Mouse (Mus musculus): ENCODE data around the gene Abcd3. TPM values are rescaled to one million over a fixed set of nuclear protein-coding genes. Genes with fewer than 3 reads are reported as not detected.

Gene Abcd3
- total RNA-seq, 1 experiment = 21.6 TPM

DNA sequence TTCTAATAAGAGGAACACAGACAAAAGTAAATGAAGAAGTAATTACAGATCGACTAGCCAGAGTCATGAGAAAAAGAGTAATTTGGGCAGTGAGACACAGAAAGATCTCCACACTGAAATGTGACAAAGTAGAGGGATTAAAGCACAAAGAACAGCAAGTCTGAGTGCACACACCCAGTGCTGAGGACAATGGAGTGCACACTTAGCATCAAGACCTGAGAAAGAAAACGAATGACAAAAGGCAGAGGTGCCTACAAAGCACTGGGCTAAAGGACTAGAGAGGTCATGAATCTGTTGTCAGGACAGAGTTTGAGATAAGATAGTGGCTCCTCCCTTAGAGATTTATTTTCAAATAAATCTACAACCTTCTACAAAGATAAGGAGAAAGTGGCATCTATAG, 20.9 kb downstream of the Abcd3 start:
- TF ChIP-seq ZNF384 (IDR thresholded peaks at IDR 0.05; ENCODE audit: low read depth, low read length) = no peak
- TF ChIP-seq ZC3H11A (IDR thresholded peaks at IDR 0.05; ENCODE audit: borderline replicate concordance, low read depth, low read length) = no peak
- TF ChIP-seq MAFK (IDR thresholded peaks at IDR 0.05; ENCODE audit: insufficient read depth, low read depth, low read length) = no peak
- TF ChIP-seq HCFC1 (IDR thresholded peaks at IDR 0.05; ENCODE audit: borderline replicate concordance, insufficient read depth, low read length) = no peak
- no peak for TF ChIP-seq CHD2 (IDR thresholded peaks at IDR 0.05; ENCODE audit: low read depth, low read length)
- Histone ChIP-seq H3K4me3 (ENCODE audit: insufficient read depth in 1 of 2, low read depth in 1 of 2, low read length in 2 of 2, poor library complexity in 1 of 2, severe bottlenecking in 1 of 2) (no peak overlapping the region), H3K9ac (ENCODE audit: insufficient read depth, low read depth, low read length, poor library complexity, severe bottlenecking) (no peak overlapping the region), H3K36me3 (ENCODE audit: control insufficient read depth, insufficient read depth, low read length, poor library complexity, severe bottlenecking) (no peaks in the 10 kb centered on the region; the same call in 1 of the 2 replicates), H3K9me3 (ENCODE audit: control insufficient read depth, insufficient read depth, low read depth, low read length) (no peaks in the 10 kb centered on the region), H3K27ac (ENCODE audit: insufficient read depth, low read depth, low read length, poor library complexity, severe bottlenecking) (no peak overlapping the region; the same call in 1 of the 2 replicates), H3K4me1 (ENCODE audit: control insufficient read depth in 2 of 2, insufficient read depth in 2 of 2, low read length in 2 of 2, poor library complexity in 1 of 2) (peaks cover 6 to 17% of the 10 kb centered on the region in 2 experiments; a peak in 2 of 4 replicates)
- in situ Hi-C loops (cut with MboI; ENCODE audit: low sequenced_read_pairs in 2 of 2, unreplicated experiment in 2 of 2) = no loop called here
- peak; percentile 56 for DNase-seq (ENCODE audit: low read depth, low spot score)

DNA sequence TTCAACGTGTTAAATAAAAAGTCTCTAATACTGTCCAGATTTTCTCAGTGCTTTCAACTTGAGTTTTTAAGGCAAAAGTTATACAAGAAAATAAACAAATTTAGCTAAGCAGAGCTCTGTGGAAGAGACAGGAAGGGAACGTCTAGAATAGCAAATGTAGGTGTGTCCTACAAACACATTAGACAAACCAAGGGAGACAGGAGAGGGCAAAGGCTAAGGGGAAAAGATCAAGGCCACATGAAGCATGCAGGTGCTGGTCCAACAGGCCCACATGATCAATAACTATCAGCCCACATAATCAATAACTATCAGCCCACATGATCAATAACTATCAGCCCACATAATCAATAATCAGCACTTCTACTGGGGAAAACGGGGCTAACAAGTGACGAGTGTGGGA, 22.9 kb downstream of the Abcd3 start:
- Histone ChIP-seq H3K36me3 (ENCODE audit: control insufficient read depth, insufficient read depth, low read length, poor library complexity, severe bottlenecking) (no peaks in the 10 kb centered on the region; the same call in 1 of the 2 replicates), H3K4me1 (ENCODE audit: control insufficient read depth in 2 of 2, insufficient read depth in 2 of 2, low read length in 2 of 2, poor library complexity in 1 of 2) (peaks cover 6 to 17% of the 10 kb centered on the region in 2 experiments; a peak in 2 of 4 replicates), H3K9me3 (ENCODE audit: control insufficient read depth, insufficient read depth, low read depth, low read length) (no peaks in the 10 kb centered on the region), H3K4me3 (ENCODE audit: insufficient read depth in 1 of 2, low read depth in 1 of 2, low read length in 2 of 2, poor library complexity in 1 of 2, severe bottlenecking in 1 of 2) (no peak overlapping the region), H3K9ac (ENCODE audit: insufficient read depth, low read depth, low read length, poor library complexity, severe bottlenecking) (no peak overlapping the region), H3K27ac (ENCODE audit: insufficient read depth, low read depth, low read length, poor library complexity, severe bottlenecking) (no peak overlapping the region)
- no peak for DNase-seq (ENCODE audit: low read depth, low spot score)
- no peak for TF ChIP-seq ZC3H11A (IDR thresholded peaks at IDR 0.05; ENCODE audit: borderline replicate concordance, low read depth, low read length)
- in situ Hi-C loops (cut with MboI; ENCODE audit: low sequenced_read_pairs in 2 of 2, unreplicated experiment in 2 of 2) = no loop called here

DNA sequence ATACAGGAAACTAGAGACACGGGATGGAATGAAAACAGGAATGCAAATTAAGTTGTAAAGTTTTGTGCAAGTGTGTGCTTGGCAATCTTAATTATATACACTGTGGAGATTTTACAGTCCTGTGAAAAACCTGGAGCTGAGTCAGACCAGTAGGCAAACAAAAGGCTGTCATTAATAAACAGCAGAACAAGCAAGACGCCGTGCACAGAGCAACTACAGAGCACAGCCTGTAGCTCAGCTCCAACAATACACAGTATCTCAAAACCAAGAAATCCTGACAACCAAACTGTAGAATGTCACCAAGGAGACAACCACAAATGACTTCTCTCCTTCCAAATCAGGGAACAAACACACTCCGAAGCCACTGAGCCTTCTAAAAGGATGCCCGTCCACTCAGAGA, 24.7 kb downstream of the Abcd3 start:
- Histone ChIP-seq H3K36me3 (ENCODE audit: control insufficient read depth, insufficient read depth, low read length, poor library complexity, severe bottlenecking) (no peaks in the 10 kb centered on the region; the same call in 1 of the 2 replicates), H3K9ac (ENCODE audit: insufficient read depth, low read depth, low read length, poor library complexity, severe bottlenecking) (no peak overlapping the region), H3K4me1 (ENCODE audit: control insufficient read depth in 2 of 2, insufficient read depth in 2 of 2, low read length in 2 of 2, poor library complexity in 1 of 2) (peaks cover 6 to 15% of the 10 kb centered on the region in 2 experiments; a peak in 2 of 4 replicates), H3K27ac (ENCODE audit: insufficient read depth, low read depth, low read length, poor library complexity, severe bottlenecking) (no peak overlapping the region), H3K9me3 (ENCODE audit: control insufficient read depth, insufficient read depth, low read depth, low read length) (no peaks in the 10 kb centered on the region), H3K4me3 (ENCODE audit: insufficient read depth in 1 of 2, low read depth in 1 of 2, low read length in 2 of 2, poor library complexity in 1 of 2, severe bottlenecking in 1 of 2) (no peak overlapping the region)
- no peak for DNase-seq (ENCODE audit: low read depth, low spot score)
- no peak for TF ChIP-seq MAFK (IDR thresholded peaks at IDR 0.05; ENCODE audit: insufficient read depth, low read depth, low read length)
- no peak for TF ChIP-seq ZC3H11A (IDR thresholded peaks at IDR 0.05; ENCODE audit: borderline replicate concordance, low read depth, low read length)
- TF ChIP-seq CHD2 (IDR thresholded peaks at IDR 0.05; ENCODE audit: low read depth, low read length) = no peak
- no peak for TF ChIP-seq HCFC1 (IDR thresholded peaks at IDR 0.05; ENCODE audit: borderline replicate concordance, insufficient read depth, low read length)
- in situ Hi-C loops (cut with MboI; ENCODE audit: low sequenced_read_pairs in 2 of 2, unreplicated experiment in 2 of 2) = no loop called here

DNA sequence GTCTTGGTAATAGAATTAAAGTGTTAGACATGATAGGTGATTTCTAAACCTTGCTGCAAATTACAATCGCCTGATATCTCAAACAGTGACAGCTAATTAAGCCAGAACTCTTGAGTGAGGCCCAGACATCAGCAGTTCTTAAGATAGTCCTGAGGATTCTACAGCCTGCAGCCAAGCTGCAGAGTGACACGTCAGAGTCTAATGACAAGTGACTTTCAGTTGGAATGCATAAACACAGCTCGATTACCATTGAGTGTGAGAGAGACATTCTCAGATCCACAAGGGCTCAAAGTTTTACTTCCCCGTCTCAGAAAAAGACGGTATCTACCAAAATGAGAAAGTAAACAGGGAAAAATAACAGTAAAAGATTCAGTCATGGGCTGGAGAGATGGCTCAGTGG, 25.3 kb downstream of the Abcd3 start:
- DNase-seq (ENCODE audit: low read depth, low spot score) = no peak
- no peak for TF ChIP-seq HCFC1 (IDR thresholded peaks at IDR 0.05; ENCODE audit: borderline replicate concordance, insufficient read depth, low read length)
- no peak for TF ChIP-seq ZNF384 (IDR thresholded peaks at IDR 0.05; ENCODE audit: low read depth, low read length)
- TF ChIP-seq MAFK (IDR thresholded peaks at IDR 0.05; ENCODE audit: insufficient read depth, low read depth, low read length) = no peak
- no peak for TF ChIP-seq ZC3H11A (IDR thresholded peaks at IDR 0.05; ENCODE audit: borderline replicate concordance, low read depth, low read length)
- TF ChIP-seq CHD2 (IDR thresholded peaks at IDR 0.05; ENCODE audit: low read depth, low read length) = no peak
- H3K9ac ChIP-seq (ENCODE audit: insufficient read depth, low read depth, low read length, poor library complexity, severe bottlenecking) = no peak overlapping the region
- in situ Hi-C loops (cut with MboI; ENCODE audit: low sequenced_read_pairs in 2 of 2, unreplicated experiment in 2 of 2) = no loop called here
- H3K4me1 ChIP-seq (ENCODE audit: control insufficient read depth in 2 of 2, insufficient read depth in 2 of 2, low read length in 2 of 2, poor library complexity in 1 of 2) = peaks cover 6 to 9% of the 10 kb centered on the region in 2 experiments; a peak in 2 of 4 replicates
- H3K36me3 ChIP-seq (ENCODE audit: control insufficient read depth, insufficient read depth, low read length, poor library complexity, severe bottlenecking) = no peaks in the 10 kb centered on the region; the same call in 1 of the 2 replicates
- H3K9me3 ChIP-seq (ENCODE audit: control insufficient read depth, insufficient read depth, low read depth, low read length) = no peaks in the 10 kb centered on the region
- H3K4me3 ChIP-seq (ENCODE audit: insufficient read depth in 1 of 2, low read depth in 1 of 2, low read length in 2 of 2, poor library complexity in 1 of 2, severe bottlenecking in 1 of 2) = no peak overlapping the region
- no peak overlapping the region for H3K27ac ChIP-seq (ENCODE audit: insufficient read depth, low read depth, low read length, poor library complexity, severe bottlenecking)

DNA sequence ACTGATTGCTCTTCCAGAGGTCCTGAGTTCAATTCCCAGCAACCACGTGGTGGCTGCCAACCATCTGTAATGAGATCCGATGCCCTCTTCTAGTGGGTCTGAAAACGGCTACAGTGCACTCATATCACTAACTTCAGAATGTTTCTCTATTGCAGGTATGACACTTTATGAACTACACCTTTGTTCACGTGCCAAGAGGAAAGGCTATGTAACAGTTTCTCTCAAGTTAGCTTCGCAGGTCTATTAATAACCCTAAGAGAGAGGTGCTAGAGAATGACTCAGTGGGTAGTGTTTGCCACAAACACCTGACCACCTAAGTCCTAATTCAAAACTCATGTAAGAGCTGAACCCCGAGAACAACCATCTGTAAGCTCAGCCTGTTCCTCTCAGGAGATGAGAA, 32.1 kb downstream of the Abcd3 start:
- TF ChIP-seq ZC3H11A (IDR thresholded peaks at IDR 0.05; ENCODE audit: borderline replicate concordance, low read depth, low read length) = no peak
- TF ChIP-seq ZNF384 (IDR thresholded peaks at IDR 0.05; ENCODE audit: low read depth, low read length) = no peak
- no peak for TF ChIP-seq CHD2 (IDR thresholded peaks at IDR 0.05; ENCODE audit: low read depth, low read length)
- no peak for TF ChIP-seq HCFC1 (IDR thresholded peaks at IDR 0.05; ENCODE audit: borderline replicate concordance, insufficient read depth, low read length)
- no peak for TF ChIP-seq MAFK (IDR thresholded peaks at IDR 0.05; ENCODE audit: insufficient read depth, low read depth, low read length)
- DNase-seq (ENCODE audit: low read depth, low spot score) = no peak
- Histone ChIP-seq H3K36me3 (ENCODE audit: control insufficient read depth, insufficient read depth, low read length, poor library complexity, severe bottlenecking) (no peaks in the 10 kb centered on the region), H3K27ac (ENCODE audit: insufficient read depth, low read depth, low read length, poor library complexity, severe bottlenecking) (no peak overlapping the region), H3K9me3 (ENCODE audit: control insufficient read depth, insufficient read depth, low read depth, low read length) (no peaks in the 10 kb centered on the region), H3K9ac (ENCODE audit: insufficient read depth, low read depth, low read length, poor library complexity, severe bottlenecking) (no peak overlapping the region), H3K4me3 (ENCODE audit: insufficient read depth in 1 of 2, low read depth in 1 of 2, low read length in 2 of 2, poor library complexity in 1 of 2, severe bottlenecking in 1 of 2) (no peak overlapping the region), H3K4me1 (ENCODE audit: control insufficient read depth in 2 of 2, insufficient read depth in 2 of 2, low read length in 2 of 2, poor library complexity in 1 of 2) (no peaks in the 10 kb centered on the region)
- in situ Hi-C loops (cut with MboI; ENCODE audit: low sequenced_read_pairs in 2 of 2, unreplicated experiment in 2 of 2) = no loop called here

Measured in ES-E14 (cell line).